Mouse (Mus musculus) v-Abl transformed pro-B cells (cell line): ENCODE data around the gene Gm266.

Experiments used
- in situ Hi-C, 2 experiments: fragments of 400-800 bp; cut with MboI; formaldehyde crosslinking; loops; one replicate each; pipeline ENCODE4 v1.15.1; 2025; ENCODE audit not compliant: unreplicated experiment in 2 of 2

The Gm266 gene

GRCm38 (mm10) chr12:111485652-111486306, at the start of gene Gm266:
Gene Gm266 (minus strand): TSS chr12:111485823.
- in situ Hi-C loops: no loop called here

- in situ Hi-C loops: loop anchor here in 1 of 2 experiments (25.0 kb wide), 1 partner anchor 102 kb away; no protein-coding TSS in a partner anchor
Observed at GRCm38 (mm10) chr12:111535281-111535680, 49.7 kb upstream of the Gm266 start.

- in situ Hi-C loops: loop anchor here in 1 of 2 experiments (25.0 kb wide), 1 partner anchor 104 kb away; no protein-coding TSS in a partner anchor
Observed at GRCm38 (mm10) chr12:111533096-111533794, 47.6 kb upstream of the Gm266 start.

GRCm38 (mm10) chr12:111529192-111529591, 43.6 kb upstream of the Gm266 start:
- in situ Hi-C loops: loop anchor here in 1 of 2 experiments (25.0 kb wide), 1 partner anchor 108 kb away; no protein-coding TSS in a partner anchor

- in situ Hi-C loops: loop anchor here in 1 of 2 experiments (25.0 kb wide), 1 partner anchor 110 kb away; no protein-coding TSS in a partner anchor
Observed at GRCm38 (mm10) chr12:111527643-111528281, 42.1 kb upstream of the Gm266 start.

- in situ Hi-C loops: loop anchor here in 1 of 2 experiments (25.0 kb wide), 1 partner anchor 112 kb away; no protein-coding TSS in a partner anchor
Observed at GRCm38 (mm10) chr12:111524883-111525282, 39.3 kb upstream of the Gm266 start.

- in situ Hi-C loops: no loop called here
Observed at GRCm38 (mm10) chr12:111524469-111524868, 38.8 kb upstream of the Gm266 start.

GRCm38 (mm10) chr12:111520994-111521393, 35.4 kb upstream of the Gm266 start:
- in situ Hi-C loops: no loop called here

- in situ Hi-C loops: no loop called here
Observed at GRCm38 (mm10) chr12:111519821-111520220, 34.2 kb upstream of the Gm266 start.

- in situ Hi-C loops: no loop called here
Observed at GRCm38 (mm10) chr12:111518391-111518790, 32.8 kb upstream of the Gm266 start.

- in situ Hi-C loops: no loop called here
Observed at GRCm38 (mm10) chr12:111517901-111518300, 32.3 kb upstream of the Gm266 start.

- in situ Hi-C loops: no loop called here
Observed at GRCm38 (mm10) chr12:111516826-111517225, 31.2 kb upstream of the Gm266 start.

- in situ Hi-C loops: no loop called here
Observed at GRCm38 (mm10) chr12:111515920-111516319, 30.3 kb upstream of the Gm266 start.

- in situ Hi-C loops: no loop called here
Observed at GRCm38 (mm10) chr12:111514874-111515649, 29.4 kb upstream of the Gm266 start.

GRCm38 (mm10) chr12:111514231-111514792, 28.7 kb upstream of the Gm266 start:
- in situ Hi-C loops: no loop called here

- in situ Hi-C loops: no loop called here
Observed at GRCm38 (mm10) chr12:111513673-111514072, 28.1 kb upstream of the Gm266 start.

- in situ Hi-C loops: no loop called here
Observed at GRCm38 (mm10) chr12:111512572-111513063, 27.0 kb upstream of the Gm266 start.

- in situ Hi-C loops: loop anchor here in 1 of 2 experiments (10.0 kb wide), 1 partner anchor 84 kb away; no protein-coding TSS in a partner anchor
Observed at GRCm38 (mm10) chr12:111508438-111508837, 22.8 kb upstream of the Gm266 start.

- in situ Hi-C loops: loop anchor here in 1 of 2 experiments (10.0 kb wide), 1 partner anchor 83 kb away; no protein-coding TSS in a partner anchor
Observed at GRCm38 (mm10) chr12:111507962-111508361, 22.3 kb upstream of the Gm266 start.

- in situ Hi-C loops: loop anchor here in 1 of 2 experiments (10.0 kb wide), 1 partner anchor 82 kb away; no protein-coding TSS in a partner anchor
Observed at GRCm38 (mm10) chr12:111507001-111507400, 21.4 kb upstream of the Gm266 start.
